Mouse (Mus musculus) hematopoietic multipotent progenitor cell, adult 10-12 weeks (in vitro differentiated cells): ENCODE results near the gene Ppp2r2d. TPM values are rescaled to one million over a fixed set of nuclear protein-coding genes. Genes with fewer than 3 reads are reported as not detected.

ENCODE experiments used
- polyA plus RNA-seq: library from polyadenylated mRNA; stranded (reverse); fragments of >175 nt; gene quantifications from 2 replicates; pipeline ENCODE4 v1.2.3, GENCODE M21; 2012; ENCODE audit warnings: low replicate concordance

Gene Ppp2r2d
- polyA plus RNA-seq, result 11.5 and 21.5 TPM in 2 replicates

GRCm38 (mm10) chr7:138845544-138846391, at the start of gene Ppp2r2d, which contains the start of gene Mapk1ip1:
TSS of gene Ppp2r2d (plus strand) at chr7:138846079.
TSS of gene Mapk1ip1 (minus strand) at chr7:138846273.

GRCm38 (mm10) chr7:138909277-138910192, 63.7 kb downstream of the Ppp2r2d start, which contains the start of gene Bnip3:
TSS of gene Bnip3 (minus strand) at chr7:138909519.

Other genes with a start within 250 kb of the Ppp2r2d start
- 16.8 and 29.0 TPM in 2 replicates for gene Mapk1ip1, start 194 bp downstream of the Ppp2r2d start, polyA plus RNA-seq
- 10.6 and 24.7 TPM in 2 replicates for gene Bnip3, start 63.4 kb downstream of the Ppp2r2d start, polyA plus RNA-seq
- gene Jakmip3, start 94.7 kb downstream of the Ppp2r2d start, polyA plus RNA-seq, result 0.03 TPM in 1 of 2 replicates, not detected in the other
- not detected in 2 replicates for gene Dpysl4, start 239.9 kb downstream of the Ppp2r2d start, polyA plus RNA-seq